Mouse (Mus musculus): ENCODE data around the gene Cbr1.
"Not testable (repeated sequence)": the region's sequence is repeated elsewhere in the genome, so short reads cannot be mapped to it uniquely, and the experiment has no call there.

Cbr1 gene

DNA sequence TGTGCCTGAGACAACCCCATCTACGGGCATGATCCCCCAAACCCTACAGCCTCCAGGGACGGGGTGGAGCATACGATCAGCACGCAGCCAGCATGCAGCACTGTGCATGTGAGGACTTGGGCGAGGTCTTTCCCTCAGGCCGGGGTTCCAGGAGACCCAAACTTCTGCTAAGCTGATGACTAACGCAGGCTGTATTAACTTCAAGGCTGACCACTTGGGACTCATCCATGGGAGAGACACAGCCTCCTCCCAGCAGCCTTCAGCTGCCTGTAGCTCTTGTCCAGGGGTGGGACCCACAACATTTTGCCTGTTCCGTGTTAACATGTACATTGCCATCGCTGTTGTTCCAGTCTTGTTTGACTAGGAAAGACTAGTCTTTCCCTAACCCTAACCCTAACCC, 8.1 kb upstream of the Cbr1 start:
- no peak for DNase-seq (ENCODE audit: low spot score in 2 of 2)

DNA sequence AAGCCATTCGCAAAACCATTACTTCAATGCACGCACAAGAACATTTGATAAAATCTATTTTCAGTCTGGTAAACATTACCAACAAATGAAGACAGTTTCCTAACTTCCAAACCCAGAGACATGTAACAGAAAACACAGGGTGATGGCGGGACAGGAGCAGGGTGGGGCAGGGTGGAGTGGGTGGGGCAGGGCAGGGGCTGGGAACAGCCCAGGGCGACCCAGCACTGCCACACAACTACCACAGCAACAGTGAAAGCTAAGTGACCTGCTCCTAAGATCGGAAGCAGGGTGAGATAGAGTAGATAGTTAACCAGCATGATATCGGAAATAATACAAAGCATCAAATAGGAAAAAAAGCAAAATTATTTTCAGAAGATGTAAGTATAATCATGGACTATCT, 6.2 kb upstream of the Cbr1 start:
- no peak for DNase-seq (ENCODE audit: low spot score in 2 of 2)

DNA sequence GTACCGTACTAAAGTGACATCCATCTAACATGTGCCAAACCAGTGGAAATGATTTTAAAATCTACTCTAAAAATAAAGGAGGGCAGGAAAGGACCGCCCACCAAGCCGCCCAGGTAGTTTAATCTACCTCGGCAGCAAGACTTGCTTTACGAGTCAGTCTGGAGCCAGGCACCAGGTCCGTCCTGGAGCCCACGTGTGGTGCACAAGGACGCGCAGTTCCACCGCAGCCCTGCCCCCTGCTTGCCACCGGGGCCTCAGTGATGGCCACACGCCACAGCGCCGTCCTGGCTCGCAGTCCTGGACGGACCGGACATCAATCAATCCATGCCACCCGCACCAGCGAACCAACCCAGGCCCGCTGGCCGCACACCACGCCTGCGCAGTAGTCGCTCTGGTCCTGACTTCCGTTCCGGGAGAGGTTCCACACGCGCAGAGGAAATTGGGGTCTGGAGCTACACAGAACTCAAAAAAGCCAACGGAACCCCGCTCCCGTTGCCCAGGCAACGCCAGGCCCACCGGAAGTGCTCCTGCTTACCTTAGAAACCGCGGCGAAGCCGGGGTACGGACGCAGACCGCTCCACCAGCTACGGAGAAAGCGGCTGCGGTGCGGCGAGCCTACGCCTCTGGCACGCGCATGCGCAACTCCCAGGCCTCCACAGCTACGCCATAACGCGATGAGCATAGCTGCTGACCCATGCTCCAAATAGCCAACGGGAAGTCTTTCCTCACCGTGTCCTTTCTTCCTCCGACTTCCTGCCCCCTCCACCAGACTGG, 2.0 kb upstream of the Cbr1 start, which contains the start of gene Setd4:
Setd4 (minus strand) TSS at position 625 of the 774 bp plus-strand sequence.
- DNase-seq (ENCODE audit: low spot score in 2 of 2) = peak; percentile 89 to 95

DNA sequence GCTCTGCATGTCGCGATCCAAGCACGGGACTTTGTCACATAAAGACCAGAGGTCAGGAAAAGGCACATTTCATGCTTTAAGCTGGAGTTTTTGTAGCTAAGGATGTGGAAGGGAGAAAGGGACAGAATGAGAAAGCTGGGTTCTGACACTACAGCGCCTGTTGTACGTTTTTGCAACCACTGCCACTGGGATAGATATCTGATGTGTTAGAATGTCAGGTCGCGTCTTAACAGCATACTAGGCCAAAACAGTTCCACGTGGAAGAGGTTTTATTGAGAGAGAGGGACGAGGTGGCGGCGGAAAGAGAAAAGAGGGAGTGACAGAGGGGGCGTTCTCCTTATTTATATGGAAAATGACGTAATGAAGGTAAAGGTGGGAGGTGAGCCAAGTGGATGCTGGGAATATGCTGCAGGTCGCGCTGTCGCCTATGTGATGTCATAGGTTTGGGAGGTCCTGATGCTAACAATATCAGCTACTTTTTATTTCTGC, 1.1 kb upstream of the Cbr1 start:
- DNase-seq (ENCODE audit: low spot score in 2 of 2) = no peak

DNA sequence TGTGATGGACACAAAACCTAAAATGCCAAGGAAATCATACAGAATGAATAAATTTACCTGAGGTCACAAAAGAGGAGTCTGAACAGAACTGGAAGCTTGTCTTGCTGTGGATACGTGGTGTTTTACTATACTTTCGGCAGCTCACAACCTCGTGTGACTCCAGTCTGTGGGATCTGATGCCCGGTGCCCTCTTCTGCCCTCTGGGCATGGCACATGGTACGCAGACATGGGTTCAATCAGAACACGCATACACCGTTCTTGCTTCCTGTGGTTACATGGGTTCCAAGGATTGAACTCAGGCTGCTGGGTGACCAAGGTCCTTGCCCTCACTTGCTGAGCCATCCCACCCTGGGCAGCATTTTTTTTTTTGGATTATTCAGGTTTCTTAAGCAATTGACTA, 493 bp downstream of the Cbr1 start:
- no peak for DNase-seq (ENCODE audit: low spot score in 2 of 2)

DNA sequence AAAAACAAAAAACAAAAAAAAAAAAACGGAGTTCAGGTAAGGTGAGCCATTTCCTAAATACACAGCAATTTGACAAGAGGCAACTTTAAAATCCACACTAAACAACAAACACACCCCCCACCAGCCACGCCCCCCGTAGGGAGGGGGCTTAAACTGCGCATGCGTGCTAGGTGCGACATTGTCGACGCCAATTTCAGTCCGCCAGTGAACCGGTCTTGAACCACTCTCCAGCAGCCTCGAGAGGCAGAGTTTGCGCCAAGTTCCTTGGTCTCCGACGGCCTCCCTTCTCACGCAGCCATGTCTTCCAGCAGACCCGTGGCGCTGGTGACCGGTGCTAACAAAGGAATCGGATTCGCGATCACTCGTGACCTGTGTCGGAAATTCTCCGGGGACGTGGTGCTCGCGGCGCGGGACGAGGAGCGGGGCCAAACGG, 2.0 kb downstream of the Cbr1 start:
- peak; percentile 84 to 85 for DNase-seq (ENCODE audit: low spot score in 2 of 2)

DNA sequence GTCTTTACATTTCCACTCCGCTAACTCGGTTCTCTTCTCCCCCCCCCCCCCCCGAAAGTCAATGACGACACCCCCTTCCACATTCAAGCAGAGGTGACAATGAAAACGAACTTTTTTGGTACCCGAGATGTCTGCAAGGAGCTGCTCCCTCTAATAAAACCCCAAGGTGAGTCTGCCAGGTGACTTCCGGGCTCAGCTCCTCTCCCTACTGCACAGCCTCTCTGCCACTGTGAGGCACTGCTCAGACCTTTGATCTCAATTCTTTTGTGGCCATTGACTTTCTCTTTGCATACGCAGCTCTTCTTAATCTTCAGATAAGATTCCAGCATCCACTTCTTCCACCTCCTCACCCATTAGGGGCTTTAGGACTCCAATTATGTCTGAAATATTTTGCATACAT, 3.1 kb downstream of the Cbr1 start:
- DNase-seq (ENCODE audit: low spot score in 2 of 2) = no peak

DNA sequence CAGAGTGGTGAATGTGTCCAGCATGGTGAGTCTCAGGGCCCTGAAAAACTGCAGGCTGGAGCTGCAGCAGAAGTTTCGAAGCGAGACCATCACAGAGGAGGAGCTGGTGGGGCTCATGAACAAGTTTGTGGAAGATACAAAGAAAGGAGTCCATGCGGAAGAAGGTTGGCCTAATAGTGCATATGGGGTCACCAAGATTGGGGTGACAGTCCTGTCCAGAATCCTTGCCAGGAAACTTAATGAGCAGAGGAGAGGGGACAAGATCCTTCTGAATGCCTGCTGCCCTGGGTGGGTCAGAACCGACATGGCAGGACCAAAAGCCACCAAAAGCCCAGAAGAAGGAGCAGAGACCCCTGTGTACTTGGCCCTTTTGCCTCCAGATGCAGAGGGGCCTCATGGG, 4.1 kb downstream of the Cbr1 start:
- DNase-seq (ENCODE audit: low spot score in 2 of 2) = no peak

DNA sequence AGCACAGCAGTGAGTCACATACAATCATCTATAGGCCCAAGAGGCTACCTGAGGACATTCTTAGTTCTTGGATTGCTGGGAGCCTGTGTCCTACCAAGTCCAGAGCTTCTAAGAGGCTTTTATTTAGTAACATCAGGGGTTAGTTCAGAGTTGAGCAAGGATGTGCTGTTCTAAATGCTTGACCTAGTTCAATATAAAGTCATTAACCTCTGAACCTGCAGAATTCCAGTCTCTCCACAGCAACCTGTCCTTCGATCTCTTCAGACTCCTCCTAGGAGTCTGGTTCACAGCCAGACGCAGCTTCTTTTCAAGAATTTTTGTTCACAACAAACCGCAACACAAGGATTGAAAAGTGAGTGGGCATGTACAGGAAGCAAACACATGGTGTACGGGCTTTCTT, 5.3 kb downstream of the Cbr1 start:
- DNase-seq (ENCODE audit: low spot score in 2 of 2) = no peak

DNA sequence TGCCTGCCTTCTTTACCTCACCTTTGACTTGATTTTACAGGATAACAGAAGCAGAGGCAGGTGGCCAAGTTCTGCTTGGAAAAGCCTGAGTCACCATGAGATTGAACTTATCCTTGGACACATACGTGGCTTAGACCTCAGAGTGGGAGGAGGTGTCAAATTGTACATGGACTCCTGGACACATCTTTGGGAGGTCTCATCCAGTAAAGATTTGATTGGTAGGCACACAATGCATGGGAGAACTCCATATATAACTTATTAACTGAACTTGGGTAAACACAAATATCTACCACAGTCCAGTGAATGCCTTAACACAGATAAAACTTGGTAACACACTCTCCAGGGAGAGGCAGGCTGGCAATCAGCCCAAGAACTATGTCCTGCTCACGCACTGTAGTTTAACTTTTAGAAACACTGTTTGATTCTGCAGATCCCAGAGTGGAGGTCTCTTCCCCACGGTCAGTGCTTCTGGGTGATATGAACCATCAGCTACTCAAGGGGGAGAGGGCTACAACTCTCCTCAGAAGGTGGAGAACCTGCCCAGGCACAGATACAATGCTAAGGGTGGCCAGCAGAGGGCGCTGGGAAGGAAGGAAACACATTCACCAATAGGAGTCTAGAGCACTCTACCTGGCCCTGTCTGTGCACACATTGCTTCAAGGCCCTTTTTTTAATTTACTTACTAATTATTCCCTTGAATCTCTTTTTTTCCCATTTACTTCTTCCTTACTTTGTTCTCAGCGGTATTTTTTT, 9.6 kb downstream of the Cbr1 start:
- DNase-seq (ENCODE audit: low spot score in 2 of 2) = peak; percentile 45 to 64

DNA sequence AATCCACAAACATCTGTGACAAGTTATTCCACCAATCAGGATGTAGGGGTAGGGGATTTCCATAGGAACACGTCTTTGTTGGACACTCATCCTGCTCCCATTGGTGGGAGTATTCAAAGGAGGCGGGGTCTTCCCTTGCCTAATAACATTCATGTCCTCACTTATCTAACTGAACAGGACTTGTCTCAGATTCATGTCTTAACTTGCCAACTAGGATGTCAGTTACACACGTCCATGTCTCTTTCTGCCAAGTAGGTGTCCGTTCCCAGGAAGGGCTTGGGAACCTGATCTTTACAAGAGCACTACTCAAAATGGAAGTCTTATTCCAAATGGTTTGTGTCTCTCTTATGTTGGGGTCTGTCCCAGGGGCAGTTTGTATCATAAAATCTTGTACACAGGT, 18.1 kb downstream of the Cbr1 start:
- not testable (repeated sequence) for DNase-seq (ENCODE audit: low spot score in 2 of 2)

DNA sequence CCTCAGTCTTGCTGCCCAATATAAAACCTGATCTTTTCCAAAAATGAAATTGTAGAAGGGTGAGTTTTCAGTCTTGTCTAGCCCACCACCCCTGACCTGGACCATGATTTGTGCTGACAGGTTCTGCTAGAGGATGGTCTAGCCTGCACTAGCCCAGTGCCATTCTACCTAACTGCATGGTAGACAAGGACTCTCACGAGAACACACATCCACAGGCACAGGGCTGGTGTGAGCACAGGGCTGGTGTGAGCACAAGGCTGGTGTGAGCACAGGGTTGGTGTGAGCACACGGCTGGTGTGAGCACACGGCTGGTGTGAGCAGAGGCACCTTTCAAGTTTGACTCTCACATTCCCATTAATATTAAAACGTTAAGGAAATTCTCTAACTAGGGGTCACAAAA, 19.0 kb downstream of the Cbr1 start:
- DNase-seq (ENCODE audit: low spot score in 2 of 2) = no peak

DNA sequence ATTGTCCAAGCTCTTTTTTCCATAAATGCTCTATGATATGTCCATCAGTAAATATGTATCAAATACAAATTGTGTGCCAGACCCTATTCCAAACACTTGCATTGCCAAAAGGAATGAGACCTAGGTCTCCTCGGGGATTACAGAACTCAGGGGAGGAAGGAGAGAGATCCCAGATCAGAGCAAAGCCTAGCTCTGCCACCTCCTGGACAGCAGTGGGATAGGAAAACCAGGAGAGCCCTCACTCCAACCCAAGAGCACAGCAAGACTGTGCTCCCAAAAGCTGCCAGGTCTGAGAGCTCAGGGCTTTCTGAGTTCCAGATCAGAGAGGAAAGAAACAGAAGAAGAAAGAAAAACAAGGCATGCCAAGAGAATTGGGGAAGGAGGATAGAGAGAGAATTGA, 21.1 kb downstream of the Cbr1 start:
- no peak for DNase-seq (ENCODE audit: low spot score in 2 of 2)

DNA sequence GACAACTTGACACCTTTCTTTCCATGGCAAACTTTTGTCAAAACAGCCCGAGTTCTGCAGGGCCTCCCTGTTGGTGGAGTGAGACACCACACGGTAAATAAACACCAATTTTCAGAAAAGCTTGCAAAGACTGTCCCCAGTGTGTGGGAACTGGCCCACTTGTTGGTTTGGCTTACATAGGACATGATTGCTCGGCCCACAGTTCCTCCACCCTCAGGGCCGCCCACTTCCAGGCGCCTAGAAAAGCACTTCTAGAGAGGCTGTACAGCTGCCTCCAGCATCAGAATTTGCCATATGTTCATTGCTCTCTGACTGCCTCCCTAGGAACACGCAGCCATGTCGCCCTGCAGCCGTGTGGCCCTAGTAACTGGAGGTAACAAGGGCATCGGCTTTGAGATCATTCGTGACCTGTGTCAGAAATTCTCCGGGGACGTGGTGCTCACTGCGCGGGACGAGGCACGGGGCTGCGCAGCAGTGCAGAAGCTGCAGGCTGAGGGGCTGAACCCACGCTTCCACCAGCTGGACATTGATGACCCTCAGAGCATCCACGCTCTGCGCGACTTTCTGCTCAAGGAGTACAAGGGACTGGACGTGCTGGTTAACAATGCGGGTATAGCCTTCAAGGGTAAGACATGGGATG, 22.2 kb downstream of the Cbr1 start, which contains the start of gene Gm5678:
Gm5678 (plus strand) TSS at position 337 of the 640 bp plus-strand sequence.
- DNase-seq (ENCODE audit: low spot score in 2 of 2) = no peak

DNA sequence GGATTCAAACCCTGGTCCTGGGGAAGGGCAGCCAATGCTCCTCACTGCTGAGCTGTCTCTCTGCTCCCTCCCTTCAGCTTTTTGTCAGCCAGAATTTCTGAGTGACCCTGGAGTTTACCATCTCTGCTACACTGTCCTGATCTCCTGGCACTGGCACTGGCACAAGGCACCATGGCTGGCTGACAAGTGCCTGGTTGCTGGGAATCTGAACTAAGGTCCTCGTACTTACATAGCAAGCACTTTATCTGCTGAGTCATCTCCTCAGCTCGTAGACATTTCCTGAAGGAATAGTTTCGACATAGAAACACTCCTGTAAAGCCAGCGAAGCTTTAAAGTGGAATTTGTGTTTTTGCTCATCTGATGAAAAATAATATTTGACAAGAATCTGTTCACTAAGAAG, 38.4 kb downstream of the Cbr1 start:
- DNase-seq (ENCODE audit: low spot score in 2 of 2) = no peak

DNA sequence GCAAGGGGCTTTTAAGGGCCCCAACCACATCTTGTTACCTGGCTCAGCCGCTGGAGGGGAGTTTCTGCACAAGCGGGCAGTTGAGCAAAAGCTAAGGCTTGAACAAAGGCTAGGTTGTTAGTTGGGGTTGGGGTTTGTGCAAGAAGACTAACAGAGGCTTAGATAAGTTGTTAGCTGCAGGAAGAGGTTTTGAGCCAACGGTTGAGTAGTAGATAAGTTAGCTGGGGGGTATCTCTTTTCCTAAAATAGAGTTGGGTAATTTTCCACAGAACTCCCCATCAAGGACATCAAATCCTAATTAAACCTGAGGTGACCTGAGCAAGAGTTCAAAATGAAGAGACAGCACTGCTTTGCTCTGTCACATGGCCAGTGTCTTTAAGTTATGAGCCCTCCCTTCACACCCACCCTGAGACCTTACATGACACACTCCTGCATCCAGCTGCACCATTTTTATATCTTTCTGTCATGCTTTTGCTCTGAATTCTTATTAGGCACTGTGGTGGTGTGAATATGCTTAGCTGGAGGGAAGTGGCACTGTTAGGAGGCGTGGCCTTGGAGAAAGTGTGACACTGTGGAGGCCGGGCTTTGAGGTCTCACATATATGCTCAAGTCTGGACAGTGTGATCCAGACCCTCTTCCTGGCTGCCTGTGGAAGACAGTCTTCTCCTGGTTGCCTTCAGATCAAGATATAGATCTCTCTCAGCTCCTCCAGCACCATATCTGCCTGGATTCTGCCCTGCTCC, 43.0 kb downstream of the Cbr1 start:
- no peak for DNase-seq (ENCODE audit: low spot score in 2 of 2)
